Mouse (Mus musculus) embryonic fibroblast, embryonic 13.5 days (primary cell): ENCODE data around the gene Myh8. TPM values are rescaled to one million over a fixed set of nuclear protein-coding genes. Genes with fewer than 3 reads are reported as not detected.

Source experiments
- H3K27ac ChIP-seq: 2 replicates; pipeline ENCODE4 v1.5.1; 2012; ENCODE audit warnings: low read length, control low read depth, inconsistent platforms; ENCODE audit not compliant: insufficient read depth
- H3K4me1 ChIP-seq: 2 replicates; pipeline ENCODE4 v1.6.1; 2011; ENCODE audit warnings: low read length; ENCODE audit not compliant: control insufficient read depth, insufficient read depth
- H3K4me3 ChIP-seq: 2 replicates; pipeline ENCODE4 v1.5.1; 2011; ENCODE audit warnings: mild to moderate bottlenecking, control low read depth, low read length; ENCODE audit not compliant: insufficient read depth
- CTCF ChIP-seq: IDR thresholded peaks from 2 replicates; pipeline ENCODE4 v1.5.1; 2011; ENCODE audit warnings: mild to moderate bottlenecking, control low read depth, low read length, moderate library complexity, borderline replicate concordance; ENCODE audit not compliant: insufficient read depth
- POLR2A ChIP-seq: IDR thresholded peaks from 2 replicates; pipeline ENCODE4 v1.6.1; 2011; ENCODE audit warnings: low read depth, mild to moderate bottlenecking, control low read depth, low read length, moderate library complexity
- polyA plus RNA-seq: library from polyadenylated mRNA; stranded (reverse); fragments of >200 nt; gene quantifications from 2 replicates; pipeline ENCODE4 v1.2.4, GENCODE M21; 2011; ENCODE audit warnings: low read depth; ENCODE audit not compliant: missing spikeins, insufficient read length

Gene Myh8
- polyA plus RNA-seq, 1 experiment: not detected

DNA sequence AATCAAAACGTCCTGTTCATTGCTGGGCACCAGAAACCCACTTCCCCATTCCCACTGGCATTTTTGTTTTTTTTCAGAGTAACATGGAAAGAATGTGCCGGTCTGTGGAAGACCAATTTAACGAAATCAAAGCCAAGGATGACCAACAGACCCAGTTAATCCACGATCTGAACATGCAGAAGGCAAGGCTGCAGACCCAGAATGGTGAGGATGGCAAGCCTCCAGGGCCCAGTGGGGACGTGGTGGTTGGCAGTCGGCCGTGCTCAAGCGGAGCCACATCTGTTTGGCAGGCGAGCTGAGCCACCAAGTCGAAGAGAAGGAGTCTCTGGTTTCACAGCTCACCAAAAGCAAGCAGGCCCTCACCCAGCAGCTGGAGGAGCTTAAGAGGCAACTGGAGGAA, 81.1 kb downstream of the Myh8 start:
- H3K4me1 ChIP-seq: no peaks in the 10 kb centered on the region
- H3K4me3 ChIP-seq: no peak overlapping the region
- TF ChIP-seq CTCF: no peak
- TF ChIP-seq POLR2A: no peak
- no peak overlapping the region for H3K27ac ChIP-seq

Other genes starting within 250 kb of the Myh8 start
- gene Adprm, start 224.5 kb upstream of the Myh8 start, polyA plus RNA-seq: 22.4 and 22.7 TPM in 2 replicates
- 21.2 and 23.6 TPM in 2 replicates for gene Sco1, start 224.5 kb upstream of the Myh8 start, polyA plus RNA-seq
- gene Myh3, start 198.8 kb upstream of the Myh8 start, polyA plus RNA-seq: not detected in 2 replicates
- gene Myh2, start 106.1 kb upstream of the Myh8 start, polyA plus RNA-seq: 0.08 and 0.12 TPM in 2 replicates
- 0.28 TPM in 1 of 2 replicates, not detected in the other for gene Myh1, start 77.1 kb upstream of the Myh8 start, polyA plus RNA-seq
- gene Myh4, start 39.1 kb upstream of the Myh8 start, polyA plus RNA-seq: not detected in 2 replicates
- gene Myh13, start 44.5 kb downstream of the Myh8 start, polyA plus RNA-seq: not detected in 2 replicates
- gene Gas7, start 178.3 kb downstream of the Myh8 start, polyA plus RNA-seq: 22.7 and 23.6 TPM in 2 replicates